Mouse (Mus musculus): Measurements from ENCODE around the gene Prkci. TPM values are rescaled to one million over a fixed set of nuclear protein-coding genes. Genes with fewer than 3 reads are reported as not detected.

The Prkci gene
- polyA plus RNA-seq, 1 experiment from 2014 or later: 33.1 TPM

DNA sequence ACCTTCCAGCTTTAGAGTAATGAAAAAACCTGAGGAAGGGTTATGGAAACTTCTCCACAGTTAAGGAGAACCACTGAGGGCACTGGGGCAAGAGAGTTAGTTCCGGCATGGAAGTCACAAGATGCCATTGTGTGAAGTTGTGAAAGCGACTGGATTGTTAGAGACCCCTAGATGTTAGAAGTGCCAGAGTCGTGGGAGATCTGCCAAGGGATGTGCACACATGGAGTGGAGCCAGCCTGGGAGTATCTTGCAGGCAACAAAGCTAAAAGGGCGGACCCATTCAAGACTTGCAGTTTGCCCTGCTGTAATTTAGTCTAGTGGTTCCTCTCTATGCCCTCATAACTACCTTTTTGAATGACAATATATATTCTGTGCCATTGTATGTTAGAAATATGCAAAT, 25.1 kb downstream of the Prkci start:
- peaks cover 6% of the 10 kb centered on the region; the same call in 1 of the 2 replicates for H3K4me1 ChIP-seq
- H3K9me3 ChIP-seq: no peaks in the 10 kb centered on the region
- 0 out of 2 replicates have a peak, but pooled peaks cover 8% of the 10 kb centered on the region for H3K36me3 ChIP-seq
- WGBS: 92% methylated on average over 4 of the region's 4 CpGs
- no peak overlapping the region for H3K27ac ChIP-seq (replicated peaks)
- H3K27me3 ChIP-seq: no peaks in the 10 kb centered on the region
- no peak overlapping the region for H3K4me3 ChIP-seq
- no peak for ATAC-seq (ENCODE audit: low FRiP score, low read depth)
- no peak overlapping the region for H3K9ac ChIP-seq (replicated peaks)
- no peak overlapping the region for H3K4me2 ChIP-seq (replicated peaks)

- Histone ChIP-seq H3K9ac (replicated peaks) (no peak overlapping the region), H3K27me3 (no peaks in the 10 kb centered on the region), H3K4me2 (replicated peaks) (no peak overlapping the region), H3K9me3 (no peaks in the 10 kb centered on the region), H3K27ac (replicated peaks) (0 out of 2 replicates have a peak overlapping the region, but pooled peaks have one; percentile 2), H3K36me3 (0 out of 2 replicates have a peak, but pooled peaks cover 8% of the 10 kb centered on the region), H3K4me3 (no peak overlapping the region), H3K4me1 (no peaks in the 10 kb centered on the region)
- 34% methylated on average over 7 of the region's 7 CpGs for WGBS
- ATAC-seq (ENCODE audit: low FRiP score, low read depth): no peak
Measured at GRCm38 (mm10) chr3:31022895-31023436, 27.4 kb downstream of the Prkci start.

- no peaks in the 10 kb centered on the region for H3K4me1 ChIP-seq
- H3K9ac ChIP-seq (replicated peaks): no peak overlapping the region
- no peak overlapping the region for H3K27ac ChIP-seq (replicated peaks)
- WGBS: 96% methylated on average over 8 of the region's 8 CpGs
- no peak for ATAC-seq (ENCODE audit: low FRiP score, low read depth)
- H3K4me2 ChIP-seq (replicated peaks): no peak overlapping the region
- H3K9me3 ChIP-seq: no peaks in the 10 kb centered on the region
- no peaks in the 10 kb centered on the region for H3K27me3 ChIP-seq
- H3K36me3 ChIP-seq: 0 out of 2 replicates have a peak, but pooled peaks cover 5% of the 10 kb centered on the region
- no peak overlapping the region for H3K4me3 ChIP-seq
Measured at GRCm38 (mm10) chr3:31027718-31028117, 32.2 kb downstream of the Prkci start.

GRCm38 (mm10) chr3:31031621-31032020, 36.1 kb downstream of the Prkci start:
- Histone ChIP-seq H3K4me2 (replicated peaks) (no peak overlapping the region), H3K4me3 (no peak overlapping the region), H3K4me1 (no peaks in the 10 kb centered on the region), H3K36me3 (0 out of 2 replicates have a peak, but pooled peaks cover 5% of the 10 kb centered on the region), H3K27me3 (no peaks in the 10 kb centered on the region), H3K9me3 (no peaks in the 10 kb centered on the region), H3K9ac (replicated peaks) (no peak overlapping the region), H3K27ac (replicated peaks) (no peak overlapping the region)
- WGBS: 97% methylated on average over 9 of the region's 9 CpGs
- no peak for ATAC-seq (ENCODE audit: low FRiP score, low read depth)

DNA sequence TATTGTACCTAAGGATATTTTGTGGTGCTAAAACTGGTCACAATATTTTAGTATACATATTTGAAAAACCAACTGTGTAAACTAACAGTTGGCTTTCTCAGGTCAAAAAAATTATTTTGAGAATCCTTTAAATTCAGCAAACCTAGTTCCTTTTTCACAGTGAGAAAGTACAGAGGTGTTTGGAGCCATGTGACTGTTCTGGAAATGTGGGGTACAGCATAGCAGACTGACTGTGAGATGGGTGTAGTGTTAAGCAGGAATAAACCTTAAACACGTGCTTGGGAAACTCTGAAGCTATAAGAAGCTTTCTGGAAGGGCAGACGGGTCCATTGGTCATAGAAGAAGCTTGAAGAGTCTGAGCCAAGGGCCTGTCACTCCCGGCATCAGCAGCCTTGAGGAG, 38.1 kb downstream of the Prkci start:
- ATAC-seq (ENCODE audit: low FRiP score, low read depth): no peak
- no peaks in the 10 kb centered on the region for H3K9me3 ChIP-seq
- H3K4me2 ChIP-seq (replicated peaks): no peak overlapping the region
- 87% methylated on average over 3 of the region's 3 CpGs for WGBS
- 0 out of 2 replicates have a peak, but pooled peaks cover 13% of the 10 kb centered on the region for H3K36me3 ChIP-seq
- no peak overlapping the region for H3K27ac ChIP-seq (replicated peaks)
- no peaks in the 10 kb centered on the region for H3K27me3 ChIP-seq
- H3K4me3 ChIP-seq: no peak overlapping the region
- no peak overlapping the region for H3K9ac ChIP-seq (replicated peaks)
- peaks cover 3% of the 10 kb centered on the region; the same call in 1 of the 2 replicates for H3K4me1 ChIP-seq

DNA sequence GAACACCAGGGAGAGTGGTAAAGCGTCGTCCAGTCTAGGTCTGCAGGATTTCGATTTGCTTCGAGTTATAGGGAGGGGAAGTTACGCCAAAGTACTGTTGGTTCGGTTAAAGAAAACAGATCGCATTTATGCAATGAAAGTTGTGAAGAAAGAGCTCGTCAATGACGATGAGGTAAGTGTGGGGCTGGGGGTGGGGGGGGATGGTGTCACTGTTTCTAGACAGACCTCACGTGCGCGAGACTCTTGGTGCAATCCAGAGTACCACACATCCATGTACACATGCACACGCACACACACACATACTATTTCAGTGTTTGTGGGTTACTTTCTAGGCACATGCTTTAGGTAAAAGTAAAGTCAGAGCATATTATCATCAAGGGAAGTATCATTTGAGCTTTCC, 42.3 kb downstream of the Prkci start:
- 91% methylated on average over 13 of the region's 13 CpGs for WGBS
- H3K4me3 ChIP-seq: no peak overlapping the region
- no peak for ATAC-seq (ENCODE audit: low FRiP score, low read depth)

DNA sequence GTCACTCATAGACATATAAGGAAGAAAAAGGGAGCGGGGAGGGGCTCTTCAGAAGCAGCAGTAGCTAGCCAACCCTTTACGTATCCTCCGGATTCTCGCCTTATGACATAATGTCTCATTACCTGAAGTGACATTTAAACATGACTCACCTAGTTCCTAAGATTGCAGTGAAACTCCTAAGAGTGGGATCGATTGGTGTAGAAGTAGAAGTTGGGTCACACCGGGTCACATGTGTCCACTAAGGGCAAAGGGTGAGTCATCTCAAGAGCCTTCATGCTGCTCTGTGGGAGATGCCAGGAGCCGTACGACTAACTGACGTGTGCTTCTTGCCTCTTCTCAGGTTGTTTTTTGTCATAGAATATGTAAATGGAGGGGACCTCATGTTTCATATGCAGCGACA, 43.1 kb downstream of the Prkci start:
- Histone ChIP-seq H3K9ac (replicated peaks) (no peak overlapping the region), H3K36me3 (peaks cover 17% of the 10 kb centered on the region; the same call in 1 of the 2 replicates), H3K9me3 (no peaks in the 10 kb centered on the region), H3K27ac (replicated peaks) (no peak overlapping the region), H3K4me2 (replicated peaks) (no peak overlapping the region), H3K4me1 (peaks cover 3% of the 10 kb centered on the region; the same call in 1 of the 2 replicates), H3K4me3 (no peak overlapping the region), H3K27me3 (no peaks in the 10 kb centered on the region)
- 92% methylated on average over 10 of the region's 10 CpGs for WGBS
- ATAC-seq (ENCODE audit: low FRiP score, low read depth): no peak

More for the DNA sequence above, 42.3 kb downstream of the Prkci start:
- Histone ChIP-seq H3K27ac (replicated peaks) (no peak overlapping the region), H3K9me3 (no peaks in the 10 kb centered on the region), H3K27me3 (no peaks in the 10 kb centered on the region), H3K36me3 (peaks cover 17% of the 10 kb centered on the region; the same call in 1 of the 2 replicates), H3K4me2 (replicated peaks) (no peak overlapping the region), H3K4me1 (peaks cover 3% of the 10 kb centered on the region; the same call in 1 of the 2 replicates), H3K9ac (replicated peaks) (no peak overlapping the region)

DNA sequence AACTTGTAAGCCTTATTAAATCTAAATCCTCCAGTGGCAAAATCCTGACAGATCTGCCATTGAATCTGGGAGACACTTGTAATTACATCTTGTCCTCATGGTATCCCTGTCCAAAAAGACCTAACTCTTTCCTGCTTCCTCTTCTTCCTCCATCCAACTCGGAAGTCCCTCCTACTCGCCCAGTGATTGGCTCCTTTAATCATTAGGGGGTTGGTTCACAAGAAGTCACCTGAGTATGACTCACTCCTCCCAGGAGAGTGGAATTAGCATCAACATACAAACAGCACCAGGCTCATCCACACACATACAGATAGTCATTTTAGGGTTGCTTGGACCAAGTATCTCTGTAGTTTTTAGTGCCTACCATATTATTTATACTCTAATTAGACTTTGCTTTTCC, 47.4 kb downstream of the Prkci start:
- H3K27ac ChIP-seq (replicated peaks): no peak overlapping the region
- no peak overlapping the region for H3K4me2 ChIP-seq (replicated peaks)
- no peaks in the 10 kb centered on the region for H3K9me3 ChIP-seq
- no peaks in the 10 kb centered on the region for H3K27me3 ChIP-seq
- H3K4me1 ChIP-seq: no peaks in the 10 kb centered on the region
- no peak overlapping the region for H3K9ac ChIP-seq (replicated peaks)
- H3K36me3 ChIP-seq: peaks cover 13% of the 10 kb centered on the region; the same call in 1 of the 2 replicates
- H3K4me3 ChIP-seq: no peak overlapping the region
- 87% methylated on average over 2 of the region's 2 CpGs for WGBS
- no peak for ATAC-seq (ENCODE audit: low FRiP score, low read depth)

DNA sequence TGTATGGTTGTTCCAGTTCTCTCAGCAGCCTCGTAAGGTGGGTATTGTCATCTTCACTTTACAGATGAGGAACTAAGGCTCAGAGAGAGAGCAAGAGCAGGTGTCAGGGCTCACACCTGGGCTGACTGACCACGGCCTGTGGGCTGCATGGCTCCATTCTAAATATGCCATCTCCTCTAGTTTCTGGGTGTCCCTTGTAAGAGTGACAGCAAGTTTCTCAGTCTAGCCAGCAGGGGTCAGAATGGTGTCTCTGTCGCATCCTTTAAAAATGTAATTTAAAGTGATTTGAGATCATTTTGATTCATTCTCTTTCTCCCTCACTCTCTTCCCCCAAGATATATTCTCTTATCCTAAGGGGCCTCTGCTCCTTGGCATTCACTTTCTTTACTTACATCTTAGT, 51.7 kb downstream of the Prkci start:
- peaks cover 8% of the 10 kb centered on the region for H3K36me3 ChIP-seq
- 79% methylated on average over 3 of the region's 3 CpGs for WGBS

DNA sequence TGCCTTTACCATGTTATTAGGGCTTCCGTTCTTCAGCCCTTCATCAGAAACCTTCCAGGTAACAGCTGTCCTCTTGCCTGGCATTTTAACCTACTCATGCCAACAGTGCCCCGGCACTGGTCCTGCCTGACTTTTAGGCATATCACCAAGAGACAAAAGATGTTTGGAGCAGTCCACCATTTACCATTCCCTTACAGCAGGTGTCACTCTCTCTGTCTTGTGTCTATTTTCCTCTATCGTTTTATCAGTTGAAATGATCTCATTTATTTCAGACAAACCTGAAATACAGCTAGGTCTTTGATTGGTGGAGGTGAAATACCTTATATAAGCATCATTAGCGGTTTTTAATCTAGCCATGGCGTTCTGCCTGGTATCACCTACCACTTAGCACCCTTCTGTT, 53.5 kb downstream of the Prkci start:
- no peak overlapping the region for H3K4me3 ChIP-seq
- H3K4me2 ChIP-seq (replicated peaks): no peak overlapping the region
- peaks cover 4% of the 10 kb centered on the region; the same call in 1 of the 2 replicates for H3K4me1 ChIP-seq
- 90% methylated on average over 5 of the region's 5 CpGs for WGBS
- H3K9ac ChIP-seq (replicated peaks): no peak overlapping the region
- no peak overlapping the region for H3K27ac ChIP-seq (replicated peaks)
- no peaks in the 10 kb centered on the region for H3K9me3 ChIP-seq
- ATAC-seq (ENCODE audit: low FRiP score, low read depth): no peak
- no peaks in the 10 kb centered on the region for H3K27me3 ChIP-seq
- peaks cover 8% of the 10 kb centered on the region for H3K36me3 ChIP-seq

More for the DNA sequence above, 51.7 kb downstream of the Prkci start:
- Histone ChIP-seq H3K9ac (replicated peaks) (no peak overlapping the region), H3K4me2 (replicated peaks) (no peak overlapping the region), H3K4me1 (peaks cover 4% of the 10 kb centered on the region; the same call in 1 of the 2 replicates), H3K27me3 (no peaks in the 10 kb centered on the region), H3K4me3 (no peak overlapping the region), H3K9me3 (no peaks in the 10 kb centered on the region), H3K27ac (replicated peaks) (no peak overlapping the region)
- no peak for ATAC-seq (ENCODE audit: low FRiP score, low read depth)

DNA sequence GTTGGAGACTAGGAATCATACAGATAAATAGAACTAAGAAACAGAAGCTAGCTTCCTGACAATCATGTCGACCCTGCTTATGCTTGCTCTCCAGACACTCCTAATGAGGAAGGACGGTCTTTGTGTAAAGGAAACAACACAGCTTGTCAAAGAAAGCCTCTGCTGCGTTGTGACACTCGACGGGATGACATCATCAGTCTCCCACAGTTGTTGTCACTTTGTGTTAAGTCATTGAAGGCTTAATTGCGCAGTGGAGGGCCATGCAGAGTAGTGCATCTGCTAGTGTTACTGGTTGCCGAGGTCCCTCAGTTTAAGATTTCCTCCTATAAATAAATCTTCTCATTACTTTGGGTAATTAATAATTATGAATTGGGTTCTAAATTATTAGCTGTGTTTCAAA, 54.8 kb downstream of the Prkci start:
- Histone ChIP-seq H3K4me3 (no peak overlapping the region), H3K36me3 (peaks cover 8% of the 10 kb centered on the region), H3K27ac (replicated peaks) (no peak overlapping the region), H3K4me2 (replicated peaks) (no peak overlapping the region), H3K9me3 (no peaks in the 10 kb centered on the region), H3K9ac (replicated peaks) (no peak overlapping the region), H3K4me1 (peaks cover 4% of the 10 kb centered on the region; the same call in 1 of the 2 replicates), H3K27me3 (no peaks in the 10 kb centered on the region)
- 56% methylated on average over 7 of the region's 7 CpGs for WGBS
- ATAC-seq (ENCODE audit: low FRiP score, low read depth): peak; percentile 70; the same call in 1 of the 2 replicates

DNA sequence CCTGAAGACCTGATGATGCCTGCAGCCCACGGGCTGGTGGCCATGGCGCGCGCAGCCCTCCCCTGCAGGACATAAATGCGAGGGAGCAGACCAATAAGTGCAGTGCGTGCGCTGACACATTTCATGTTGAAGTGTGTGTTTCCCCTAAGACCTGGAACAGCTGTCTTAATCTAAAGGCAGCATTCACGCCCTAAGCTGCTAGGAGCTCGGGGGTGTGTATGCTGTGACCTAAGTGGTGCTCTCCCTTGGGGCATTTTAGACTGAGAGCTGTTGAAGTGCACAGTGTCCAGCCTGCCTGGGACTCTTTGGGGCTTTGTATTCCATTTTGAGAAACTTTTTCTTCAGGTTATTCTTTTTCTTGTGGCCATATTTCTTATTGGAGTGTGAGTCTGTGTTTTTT, 56.2 kb downstream of the Prkci start:
- H3K9ac ChIP-seq (replicated peaks): no peak overlapping the region
- peaks cover 4% of the 10 kb centered on the region for H3K4me1 ChIP-seq
- no peaks in the 10 kb centered on the region for H3K9me3 ChIP-seq
- H3K27ac ChIP-seq (replicated peaks): no peak overlapping the region
- no peaks in the 10 kb centered on the region for H3K27me3 ChIP-seq
- H3K4me2 ChIP-seq (replicated peaks): no peak overlapping the region
- H3K36me3 ChIP-seq: peaks cover 8% of the 10 kb centered on the region
- ATAC-seq (ENCODE audit: low FRiP score, low read depth): no peak
- WGBS: 78% methylated on average over 9 of the region's 9 CpGs
- no peak overlapping the region for H3K4me3 ChIP-seq
